Mouse (Mus musculus) heart, postnatal 36 days (tissue): ENCODE data around the gene Matn4. TPM values are rescaled to one million over a fixed set of nuclear protein-coding genes. Genes with fewer than 3 reads are reported as not detected.
"Not testable (repeated sequence)": the region's sequence is repeated elsewhere in the genome, so short reads cannot be mapped to it uniquely, and the experiment has no call there.

Experiments used
- DNase-seq, 2 experiments: peaks; one replicate each; pipeline ENCODE4 v3.0.0; 2021 to 2022
- intact Hi-C: fragments of 180-260 bp; cut with DNase I; formaldehyde crosslinking; loops from one replicate; pipeline ENCODE4 v1.15.1; 2025
- total RNA-seq, 2 experiments: library from RNA; stranded (reverse); gene quantifications; 2 replicates each; pipeline ENCODE4 v1.2.3; 2021

Matn4 gene
- total RNA-seq, 2 experiments from 2014 or later = 0.51 to 0.75 TPM

GRCm38 (mm10) chr2:164377478-164378426 lies 27.2 kb downstream of the Matn4 start:
- DNase-seq = no peak
- intact Hi-C loops = no loop called here

- DNase-seq = no peak
- intact Hi-C loops = no loop called here
Measured at GRCm38 (mm10) chr2:164373187-164373586, 31.8 kb downstream of the Matn4 start.

GRCm38 (mm10) chr2:164372408-164373053 lies 32.4 kb downstream of the Matn4 start:
- intact Hi-C loops = no loop called here
- no peak for DNase-seq

GRCm38 (mm10) chr2:164371371-164371770 lies 33.6 kb downstream of the Matn4 start:
- DNase-seq = no peak
- intact Hi-C loops = no loop called here

GRCm38 (mm10) chr2:164368620-164369105 lies 36.3 kb downstream of the Matn4 start:
- DNase-seq = no peak
- intact Hi-C loops = no loop called here

- no peak for DNase-seq
- intact Hi-C loops = no loop called here
Measured at GRCm38 (mm10) chr2:164366947-164367346, 38.0 kb downstream of the Matn4 start.

GRCm38 (mm10) chr2:164360974-164361657 lies 43.8 kb downstream of the Matn4 start:
- intact Hi-C loops = no loop called here
- no peak for DNase-seq

- intact Hi-C loops = no loop called here
- no peak for DNase-seq
Measured at GRCm38 (mm10) chr2:164359668-164360067, 45.3 kb downstream of the Matn4 start.

- intact Hi-C loops = no loop called here
- no peak for DNase-seq
Measured at GRCm38 (mm10) chr2:164359031-164359430, 45.9 kb downstream of the Matn4 start.

GRCm38 (mm10) chr2:164358373-164358772 lies 46.6 kb downstream of the Matn4 start:
- no peak for DNase-seq

GRCm38 (mm10) chr2:164356177-164356967 lies 48.6 kb downstream of the Matn4 start:
- DNase-seq = no peak
- intact Hi-C loops = no loop called here

More at GRCm38 (mm10) chr2:164358373-164358772, 46.6 kb downstream of the Matn4 start:
- intact Hi-C loops = no loop called here

GRCm38 (mm10) chr2:164353356-164353755 lies 51.6 kb downstream of the Matn4 start:
- intact Hi-C loops = no loop called here

GRCm38 (mm10) chr2:164352697-164353096 lies 52.3 kb downstream of the Matn4 start:
- intact Hi-C loops = no loop called here
- no peak for DNase-seq

More at GRCm38 (mm10) chr2:164353356-164353755, 51.6 kb downstream of the Matn4 start:
- no peak for DNase-seq

- peak in 1 of 2 experiments; percentile 10 for DNase-seq
- intact Hi-C loops = loop anchor here (10.0 kb wide), 1 partner anchor 214 kb away; no protein-coding TSS in a partner anchor
Measured at GRCm38 (mm10) chr2:164348980-164349379, 56.0 kb downstream of the Matn4 start.

- intact Hi-C loops = loop anchor here (2.0 to 10.0 kb wide), 2 partner anchors 213 to 245 kb away; no protein-coding TSS in a partner anchor
- DNase-seq = not testable (repeated sequence)
Measured at GRCm38 (mm10) chr2:164347697-164348096, 57.3 kb downstream of the Matn4 start.

GRCm38 (mm10) chr2:164343732-164344131 lies 61.2 kb downstream of the Matn4 start:
- intact Hi-C loops = loop anchor here (10.0 kb wide), 1 partner anchor 209 kb away; no protein-coding TSS in a partner anchor
- not testable (repeated sequence) for DNase-seq
